Mouse (Mus musculus) lung, postnatal 10 days (tissue): ENCODE measurements around the gene Lcmt1.

ENCODE experiments used
- DNase-seq: peaks from one replicate; pipeline ENCODE4 v3.0.0; 2021

The Lcmt1 gene

DNA sequence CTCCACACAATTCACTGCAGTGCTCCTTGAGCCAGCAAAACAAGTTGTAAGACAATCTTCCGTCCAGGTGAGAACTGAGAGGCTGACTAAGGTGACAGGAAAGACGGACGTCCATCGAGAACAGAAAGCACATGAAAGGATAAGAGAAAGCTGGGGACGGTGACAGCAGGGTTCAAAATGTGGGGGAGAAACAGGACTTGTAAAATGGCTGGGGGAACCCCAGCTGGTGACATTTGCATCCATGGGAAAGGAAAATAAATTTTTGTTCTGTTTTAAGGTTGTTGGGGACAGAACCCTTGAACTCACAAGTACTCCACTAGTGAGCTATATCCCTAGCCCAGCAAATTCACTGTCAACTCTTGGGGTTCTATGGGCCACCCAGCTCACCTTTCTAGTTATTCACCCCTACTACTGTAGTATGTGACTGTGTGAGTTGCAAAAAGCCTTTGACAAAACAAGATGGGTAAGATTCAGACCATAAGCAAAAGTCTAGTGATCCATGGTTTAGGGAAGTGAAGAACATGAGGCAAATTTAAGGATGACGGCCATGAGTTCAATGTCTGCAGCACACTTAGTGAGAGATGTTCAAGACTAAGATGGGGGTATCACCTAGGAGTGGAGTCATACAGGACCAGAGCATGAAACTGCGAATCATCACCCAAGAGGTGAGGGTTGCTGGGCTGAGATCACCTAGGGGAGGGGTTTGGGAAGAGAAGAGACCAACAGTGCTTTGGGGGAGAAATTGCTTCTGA, 8.2 kb upstream of the Lcmt1 start:
- DNase-seq: no peak

DNA sequence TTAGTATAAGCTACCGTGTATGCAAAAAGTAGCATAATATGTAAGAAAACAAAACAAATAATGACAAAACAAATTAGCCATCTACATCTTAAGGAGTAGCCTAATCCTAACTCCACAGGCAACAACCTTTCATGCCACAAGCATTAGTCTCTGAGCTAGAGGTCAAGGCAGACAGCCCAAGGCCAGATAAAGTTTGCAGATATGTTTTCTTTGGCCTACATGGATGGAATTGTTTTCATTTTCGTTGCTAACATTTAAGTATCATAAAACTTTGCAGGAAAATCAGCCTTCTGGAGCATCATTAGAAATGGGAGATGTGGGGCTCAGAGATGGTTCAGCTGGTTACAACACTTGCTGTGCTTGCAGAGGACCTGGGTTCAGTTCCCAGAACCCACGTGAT, 6.8 kb upstream of the Lcmt1 start:
- no peak for DNase-seq

DNA sequence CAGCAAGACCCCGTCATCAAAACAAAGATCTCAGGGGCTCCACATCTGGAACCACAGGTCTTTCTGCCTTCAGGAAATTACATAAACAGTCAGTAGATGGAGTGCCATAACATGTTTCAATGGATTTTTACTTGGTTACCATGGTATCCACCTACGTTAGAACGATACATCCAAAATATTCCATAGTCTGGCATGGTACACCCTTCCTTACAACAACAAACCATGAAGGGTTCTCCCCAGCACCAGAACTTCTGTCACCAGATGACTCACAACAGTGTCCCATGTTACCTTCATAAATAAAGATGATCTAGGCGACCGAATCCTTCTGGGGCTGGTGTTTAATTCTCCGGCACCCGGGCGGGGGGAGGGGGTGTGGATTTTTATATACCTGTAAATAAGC, 5.6 kb upstream of the Lcmt1 start:
- no peak for DNase-seq

DNA sequence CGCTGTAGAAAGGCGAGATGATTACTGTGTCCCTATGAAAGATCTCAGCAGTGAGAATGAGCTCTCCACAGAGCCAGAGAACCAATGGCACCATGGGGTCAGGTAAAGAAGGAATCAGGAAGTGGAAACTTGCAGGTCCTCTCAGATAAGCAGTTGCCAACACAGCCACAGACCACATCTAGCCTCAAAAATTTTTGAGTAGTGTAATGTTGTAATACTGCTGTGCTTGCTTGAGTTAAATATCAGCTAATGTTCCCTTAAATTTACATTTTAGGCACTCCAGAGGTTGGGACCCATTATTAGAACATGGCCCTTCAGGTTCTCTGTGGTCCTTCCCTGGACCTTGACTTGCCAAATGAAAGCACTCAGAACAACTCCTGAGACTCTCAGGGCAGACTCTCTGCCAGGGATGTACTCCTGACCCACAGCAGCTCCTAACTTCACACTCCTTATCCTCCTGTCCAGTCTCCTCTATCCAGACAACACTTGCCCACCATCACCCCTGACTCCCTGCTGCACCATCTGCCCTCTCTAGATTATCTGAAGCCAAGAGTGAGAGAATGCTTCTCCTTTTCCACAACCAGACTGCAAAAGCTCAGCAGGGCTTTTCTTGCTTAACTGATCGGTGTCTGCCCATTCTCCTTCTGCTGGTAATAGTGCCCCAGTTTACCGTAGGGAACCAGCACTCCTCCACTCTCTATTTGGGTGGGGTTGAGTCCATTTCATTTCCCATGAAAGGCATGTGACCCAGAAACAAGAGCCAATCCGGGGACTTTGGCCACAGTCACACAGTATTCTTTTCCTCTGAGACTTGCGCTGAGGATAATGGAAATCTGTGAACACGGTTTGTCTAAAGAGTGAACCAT, 3.5 kb upstream of the Lcmt1 start:
- peak; percentile 27 for DNase-seq

DNA sequence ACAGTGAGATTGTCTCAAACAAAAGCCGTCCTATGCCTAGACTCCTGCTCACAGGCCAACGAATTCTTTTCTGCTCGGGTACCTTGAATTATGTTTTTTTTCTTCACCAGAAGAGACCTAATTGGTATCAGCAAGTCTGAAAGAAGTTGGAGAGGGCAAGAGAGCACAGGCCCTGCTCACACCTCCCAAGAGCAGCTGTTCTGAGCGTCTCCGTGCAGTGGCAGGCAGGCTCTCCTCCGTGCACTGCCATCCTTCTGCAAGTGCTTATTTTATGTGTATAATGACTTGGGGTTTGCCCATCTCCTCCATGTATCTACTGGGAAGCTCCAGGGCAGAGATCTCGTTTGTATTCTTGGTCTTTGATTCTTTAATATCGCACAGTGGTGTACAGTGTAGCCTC, 2.8 kb upstream of the Lcmt1 start:
- DNase-seq: no peak

DNA sequence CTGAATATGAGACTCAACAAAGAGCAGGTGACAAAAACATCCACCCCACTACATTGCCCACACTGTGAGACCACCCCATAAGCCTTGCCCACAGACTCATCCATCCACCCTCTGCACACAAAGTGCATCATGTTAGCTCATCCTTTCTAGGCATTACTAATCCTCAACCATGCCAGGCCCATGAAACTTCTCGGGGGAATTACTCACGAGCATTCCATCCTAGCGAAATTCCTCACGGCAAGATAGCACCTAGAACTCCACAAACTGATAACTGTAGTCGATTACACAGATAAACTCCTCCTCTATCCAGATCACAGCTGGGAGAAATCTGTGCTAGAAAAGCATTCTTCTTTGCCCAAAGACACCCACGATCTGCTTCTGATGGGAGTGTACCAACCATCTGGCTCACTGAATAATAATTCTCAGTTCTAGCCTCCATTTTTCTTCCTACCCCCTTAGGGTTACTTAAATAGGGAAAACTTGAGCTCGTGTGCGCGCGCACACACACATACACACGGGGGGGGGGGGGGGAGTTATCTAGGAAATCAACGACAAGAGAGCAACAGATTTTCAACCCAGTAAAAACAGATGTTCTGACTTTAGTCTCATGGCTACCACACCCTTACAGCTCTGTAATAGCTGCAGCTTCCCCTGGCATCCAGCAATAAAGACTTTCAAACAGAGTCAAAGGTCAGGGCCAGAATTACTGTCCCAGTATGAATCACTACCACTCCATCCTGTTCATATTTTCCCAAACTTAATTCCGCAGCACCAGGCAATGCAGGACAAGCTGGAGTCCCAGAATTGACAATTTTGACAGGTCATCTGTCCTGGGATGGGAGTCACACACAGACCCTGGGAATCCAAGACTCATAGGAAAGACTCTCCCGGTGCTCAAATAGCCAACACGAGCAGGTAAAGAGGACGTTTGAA, 2.1 kb upstream of the Lcmt1 start:
- no peak for DNase-seq

DNA sequence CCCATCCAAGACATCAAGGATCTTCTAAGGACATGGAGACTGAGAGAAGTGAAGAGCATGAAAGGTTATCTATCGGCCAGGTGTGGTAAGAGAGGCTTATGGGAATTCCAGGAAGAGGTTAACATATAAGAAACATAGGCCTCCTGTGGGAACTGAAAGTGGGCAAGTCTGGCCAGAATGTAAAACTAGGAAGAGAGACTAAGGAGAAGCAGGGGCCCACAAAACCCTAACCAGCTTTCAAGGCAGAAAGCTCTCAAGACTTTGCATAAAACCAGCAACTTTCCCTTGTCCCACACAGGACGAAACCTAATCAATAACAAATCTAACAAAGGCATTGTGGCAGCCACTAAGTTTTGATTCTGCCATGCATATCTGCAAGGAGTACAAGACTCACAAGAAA, 1.4 kb upstream of the Lcmt1 start:
- DNase-seq: no peak

DNA sequence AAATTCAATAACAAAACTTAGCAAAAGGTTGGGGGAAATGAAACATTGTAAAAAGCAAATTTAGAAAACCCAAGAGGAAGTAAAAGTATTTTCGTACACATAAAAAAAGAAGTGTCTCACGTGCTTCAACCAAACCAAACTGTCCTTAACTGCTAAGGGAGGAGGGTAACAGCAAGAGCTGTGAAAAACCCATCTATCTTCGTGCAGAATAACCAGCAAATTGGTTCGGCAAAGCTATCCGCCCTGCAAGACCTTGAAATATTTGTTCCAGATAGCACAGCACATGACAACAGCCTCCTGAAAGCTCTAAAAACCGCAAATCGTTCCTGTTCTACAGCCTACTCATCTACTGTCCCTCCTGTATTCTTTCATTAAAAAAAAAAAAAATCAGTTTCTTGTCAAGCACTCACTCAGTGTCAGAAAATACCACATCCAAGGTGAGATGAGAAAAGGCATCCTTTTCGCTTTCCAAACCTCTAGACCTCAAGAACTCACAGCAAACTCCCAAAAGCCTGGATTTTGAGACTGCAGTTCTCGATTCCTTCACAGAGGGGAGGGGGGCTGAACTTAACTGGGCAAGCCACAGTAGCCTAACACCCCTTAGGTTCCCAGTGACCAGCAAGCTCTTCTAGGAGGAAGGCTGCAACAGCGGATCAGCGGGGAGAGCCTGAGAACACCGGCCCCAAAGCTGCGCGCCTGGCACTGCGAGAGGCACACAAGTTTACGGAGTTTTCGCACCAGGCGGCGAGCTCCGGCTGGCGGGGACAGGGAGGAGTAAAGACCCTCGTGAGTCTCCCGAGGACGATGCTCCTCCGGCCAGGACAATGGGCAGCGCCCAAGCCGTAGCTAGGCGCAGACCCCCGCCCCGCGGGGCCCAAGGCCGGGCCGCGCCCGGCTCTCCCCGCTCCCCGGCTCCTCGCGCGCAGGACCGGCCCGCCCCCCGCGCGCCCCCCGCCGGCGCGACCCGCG, 522 bp upstream of the Lcmt1 start:
- DNase-seq: peak; percentile 63

DNA sequence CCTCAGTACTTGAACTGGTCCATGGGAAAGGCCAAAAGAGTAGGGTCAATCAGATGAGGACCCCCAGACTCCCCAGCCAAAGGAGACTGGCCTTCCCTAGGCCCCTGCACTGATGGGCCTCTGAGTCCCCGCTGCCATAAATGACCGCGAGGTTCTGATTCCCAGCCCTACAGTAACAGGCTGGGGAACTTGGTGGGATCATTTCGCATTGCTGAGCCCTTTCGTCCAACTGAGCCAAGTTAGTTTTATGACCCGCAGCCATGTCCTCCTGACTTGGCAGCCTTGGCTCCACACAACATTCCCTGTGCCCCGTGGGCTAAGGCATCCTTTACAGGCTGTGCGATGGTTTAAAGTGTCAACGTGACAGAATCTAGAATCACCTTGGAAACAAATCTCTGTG, 1.1 kb downstream of the Lcmt1 start:
- no peak for DNase-seq

DNA sequence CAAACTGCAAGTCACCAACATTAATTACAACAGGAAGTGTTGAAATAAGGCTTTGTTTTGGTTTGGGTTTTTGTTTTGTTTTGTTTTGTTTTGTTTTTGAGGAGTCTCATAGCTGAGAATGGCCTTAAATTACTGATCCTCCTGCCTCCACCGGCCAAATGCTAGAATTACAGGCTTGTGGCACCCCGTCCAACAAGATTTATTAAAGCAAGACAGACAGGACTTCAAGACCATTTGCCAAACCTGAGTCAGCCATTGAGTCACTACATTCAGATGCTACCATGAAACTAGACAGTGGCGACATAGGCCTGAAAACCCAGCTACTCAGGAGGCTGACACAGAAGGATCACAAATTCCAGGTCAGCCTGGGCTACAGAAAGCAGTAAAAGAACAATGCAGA, 1.9 kb downstream of the Lcmt1 start:
- peak; percentile 55 for DNase-seq

DNA sequence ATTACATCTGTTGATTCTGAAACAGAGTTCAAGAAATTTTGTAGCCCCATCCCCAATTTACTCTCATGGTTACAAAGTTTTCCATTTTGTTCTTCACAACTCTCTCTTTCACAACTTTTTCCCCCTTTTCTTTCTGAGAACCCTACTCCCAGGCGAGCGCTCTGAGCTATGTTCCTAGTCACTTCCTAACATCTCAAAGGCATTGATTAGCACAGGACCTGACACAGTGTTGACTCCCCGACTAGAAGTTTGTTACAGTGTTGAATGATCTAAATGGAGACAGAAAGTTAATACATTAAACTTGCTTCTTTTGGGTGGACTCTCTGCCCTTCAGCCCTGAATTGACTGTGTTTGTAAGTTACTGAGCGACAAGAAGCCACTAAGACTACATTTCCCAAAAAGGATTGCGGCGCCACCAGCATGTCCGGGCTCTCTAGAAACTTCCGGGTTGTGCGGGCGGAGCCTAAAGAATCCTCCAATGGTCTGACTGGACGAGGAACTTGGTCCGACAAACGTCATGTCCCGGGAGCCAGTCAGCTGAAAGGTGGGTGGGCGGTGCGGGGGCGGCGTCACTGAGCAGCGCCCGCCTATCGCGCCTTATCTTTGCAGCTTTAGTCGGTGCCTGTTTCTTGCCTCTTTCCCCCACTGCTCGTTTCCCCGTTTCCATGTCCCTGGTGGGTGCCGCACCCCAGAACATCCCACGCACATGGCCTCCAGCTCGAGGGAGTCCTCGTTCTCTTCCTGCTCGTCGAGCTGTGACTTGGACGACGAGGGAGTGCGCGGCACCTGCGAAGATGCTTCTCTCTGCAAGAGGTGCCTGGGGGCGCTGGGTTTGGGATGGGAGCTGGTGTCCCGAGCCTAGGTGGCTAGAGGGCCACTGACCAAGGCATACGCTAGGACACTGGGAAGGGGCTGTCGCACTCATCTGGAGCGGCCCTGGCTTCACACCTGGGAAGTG, 8.1 kb downstream of the Lcmt1 start:
- peak; percentile 98 for DNase-seq

DNA sequence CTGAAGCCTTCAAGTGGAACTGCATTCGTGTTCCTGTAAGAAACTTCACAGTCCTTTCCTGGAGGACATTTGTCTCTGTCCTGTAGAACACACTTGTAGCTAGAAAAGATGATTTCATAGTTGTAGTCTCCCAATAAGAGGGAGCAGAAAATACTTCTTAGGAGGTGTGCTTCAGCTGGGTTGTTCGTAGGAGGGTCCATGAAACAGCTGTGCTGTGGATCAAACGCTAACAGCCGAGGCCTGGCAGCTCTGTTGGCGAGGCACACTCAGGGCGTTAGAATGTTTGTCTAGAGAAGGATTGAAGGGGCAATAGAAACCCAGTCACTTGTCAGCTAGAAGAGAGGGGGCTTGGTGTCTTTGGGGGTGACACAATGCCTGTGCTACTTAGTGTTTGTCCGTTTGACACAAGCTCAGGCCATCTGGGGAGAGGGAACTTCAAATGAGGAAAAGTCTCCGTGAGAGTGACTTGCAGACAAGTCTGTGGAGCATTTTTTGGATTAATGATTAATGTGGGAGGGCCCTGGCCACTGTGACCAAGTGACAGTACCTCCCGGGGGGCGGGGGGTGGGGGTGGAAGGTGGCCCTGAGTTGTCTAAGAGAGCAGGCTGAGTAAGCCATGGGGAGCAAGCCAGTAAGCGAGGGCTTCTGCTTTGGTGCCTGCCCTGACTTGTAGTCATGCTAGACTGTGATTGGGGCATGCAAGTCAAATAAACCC, 16.3 kb downstream of the Lcmt1 start:
- peak; percentile 35 for DNase-seq

DNA sequence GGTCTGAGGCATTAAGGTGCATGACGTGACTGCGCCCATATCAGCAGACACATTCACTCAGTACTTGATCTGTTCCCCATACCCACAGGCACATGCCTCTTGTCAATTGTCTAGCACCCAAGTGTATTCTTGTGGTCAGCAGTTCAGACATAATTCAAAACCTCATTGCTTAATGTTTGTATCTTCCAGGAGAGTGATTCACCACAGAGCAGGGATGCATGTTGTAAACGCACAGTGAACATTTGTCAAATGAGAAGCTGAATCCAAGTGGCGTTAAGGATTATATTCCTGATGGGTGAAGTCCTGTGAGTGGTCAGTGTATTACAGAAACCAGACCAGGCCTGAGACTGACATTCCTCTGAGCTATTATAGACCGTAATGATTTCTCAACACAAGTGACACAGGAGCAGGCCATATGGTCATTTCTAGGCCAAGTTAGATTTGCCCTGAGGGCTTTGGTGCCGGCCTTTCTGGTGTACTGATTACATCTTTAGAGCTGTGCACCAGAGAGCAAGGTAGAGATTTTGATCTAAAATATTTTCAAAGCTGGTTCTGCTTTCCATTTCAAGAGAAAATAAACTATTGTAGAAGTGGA, 20.2 kb downstream of the Lcmt1 start:
- DNase-seq: no peak

DNA sequence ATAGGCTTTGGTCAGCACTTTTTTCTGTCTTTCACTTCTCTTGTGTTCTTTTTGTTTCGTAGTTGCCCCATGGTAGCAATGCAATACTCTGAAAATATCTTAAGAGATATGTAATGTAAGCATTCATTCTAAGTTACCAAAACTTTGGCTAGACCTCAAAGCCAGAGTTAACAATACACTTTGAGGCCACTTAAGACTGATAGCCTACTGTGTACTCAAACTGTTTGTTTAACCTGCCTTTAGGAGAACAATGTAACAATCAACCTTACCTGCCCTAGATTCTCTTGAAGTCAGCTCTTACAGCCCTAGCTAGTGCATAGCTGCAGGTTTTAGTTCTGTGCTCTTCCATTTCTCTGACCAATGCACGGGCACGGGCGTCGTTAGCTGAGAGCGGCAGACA, 24.7 kb downstream of the Lcmt1 start:
- no peak for DNase-seq

DNA sequence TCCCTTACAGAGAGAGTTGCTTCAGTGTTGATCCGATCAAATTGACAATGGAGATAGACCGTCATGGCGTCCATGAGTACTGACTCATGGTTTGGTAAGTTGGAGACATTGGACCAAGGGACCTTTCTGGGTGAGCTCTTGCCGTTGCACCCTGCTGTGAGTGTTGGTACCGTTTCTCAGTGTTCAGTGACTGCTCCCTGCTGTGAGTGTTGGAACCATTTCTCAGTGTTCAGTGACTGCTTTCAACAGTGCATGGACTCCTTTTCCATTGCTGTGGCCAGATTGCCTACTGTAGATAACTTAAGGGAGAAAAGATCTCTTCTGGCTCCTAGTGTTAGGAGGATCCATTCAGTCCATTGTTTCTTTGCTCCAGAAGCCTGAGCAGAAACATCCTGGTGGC, 27.3 kb downstream of the Lcmt1 start:
- no peak for DNase-seq

DNA sequence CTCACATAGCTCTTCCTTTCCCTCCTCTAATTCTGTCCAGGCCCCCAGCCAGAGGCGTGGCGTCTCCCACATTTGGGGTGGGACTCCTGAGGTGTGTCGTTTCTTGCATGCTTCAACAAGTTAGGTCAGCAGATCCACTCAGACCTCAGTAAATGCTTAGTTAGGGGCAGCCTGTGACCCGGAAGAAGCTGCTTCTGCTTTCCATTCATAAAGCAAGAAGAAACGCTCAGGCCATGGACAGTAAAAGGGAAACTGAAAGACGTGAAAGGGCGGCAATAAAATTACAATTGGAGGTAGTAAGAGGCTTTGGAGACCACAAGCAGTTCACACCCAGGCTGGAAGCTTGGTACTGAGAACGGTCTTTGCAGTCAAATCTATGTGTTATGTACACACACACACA, 27.8 kb downstream of the Lcmt1 start:
- no peak for DNase-seq

DNA sequence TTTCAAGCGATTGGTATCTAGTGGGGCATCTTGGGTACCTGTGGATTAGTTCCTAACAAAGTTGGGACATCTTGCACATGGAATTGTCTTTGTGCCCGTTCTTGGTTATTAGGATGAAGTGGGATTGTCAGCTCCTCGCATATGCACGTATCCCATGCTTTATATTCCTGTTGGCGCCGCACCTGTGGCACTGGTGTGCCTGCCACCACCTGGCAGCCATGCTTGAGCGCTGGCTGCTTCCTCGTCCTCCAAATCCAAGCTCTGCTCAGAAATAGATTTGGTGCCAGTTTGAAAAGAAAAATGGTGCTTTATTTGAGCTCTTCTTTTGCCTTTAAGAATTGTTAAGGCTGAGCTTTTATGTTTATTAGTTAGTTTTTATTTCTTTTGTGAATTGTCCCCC, 28.3 kb downstream of the Lcmt1 start:
- no peak for DNase-seq

DNA sequence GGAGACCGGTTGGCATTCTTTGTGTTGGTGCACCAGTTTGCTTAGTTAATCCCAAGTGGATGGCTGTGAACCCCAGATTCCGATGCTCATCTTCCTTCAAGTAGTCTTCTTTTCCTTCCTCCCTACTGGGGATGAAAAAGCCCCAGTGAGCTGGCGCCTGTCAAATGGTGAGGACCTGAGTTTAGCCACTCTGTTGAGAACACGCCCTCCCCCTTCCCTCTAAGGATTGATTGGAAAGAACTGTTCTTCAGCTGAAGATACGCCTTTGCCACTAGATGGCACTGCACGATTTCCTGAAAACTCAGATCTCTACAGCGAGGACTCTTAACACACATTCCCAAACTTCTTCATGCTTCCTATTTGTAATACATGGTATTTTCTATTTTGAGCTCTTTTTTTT, 29.2 kb downstream of the Lcmt1 start:
- DNase-seq: peak; percentile 79

DNA sequence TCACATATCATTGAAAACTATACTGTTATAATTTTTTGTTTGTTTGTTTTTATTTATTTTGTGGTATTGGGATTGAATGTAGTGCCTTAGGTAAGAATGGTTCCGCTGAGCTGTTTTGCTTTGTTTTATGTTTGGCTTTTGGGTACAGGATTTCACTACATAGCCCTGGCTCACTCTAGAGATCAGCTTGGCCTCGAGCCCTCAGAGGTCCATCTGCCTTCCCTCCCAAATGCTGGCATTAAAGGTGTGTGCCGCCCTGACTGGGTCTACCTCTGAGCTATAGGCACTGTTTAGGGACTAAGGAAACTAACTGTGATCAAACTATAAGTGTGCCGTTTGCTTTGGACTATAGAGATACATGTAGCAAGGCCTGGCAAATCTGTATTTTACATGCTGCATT, 29.7 kb downstream of the Lcmt1 start:
- no peak for DNase-seq

DNA sequence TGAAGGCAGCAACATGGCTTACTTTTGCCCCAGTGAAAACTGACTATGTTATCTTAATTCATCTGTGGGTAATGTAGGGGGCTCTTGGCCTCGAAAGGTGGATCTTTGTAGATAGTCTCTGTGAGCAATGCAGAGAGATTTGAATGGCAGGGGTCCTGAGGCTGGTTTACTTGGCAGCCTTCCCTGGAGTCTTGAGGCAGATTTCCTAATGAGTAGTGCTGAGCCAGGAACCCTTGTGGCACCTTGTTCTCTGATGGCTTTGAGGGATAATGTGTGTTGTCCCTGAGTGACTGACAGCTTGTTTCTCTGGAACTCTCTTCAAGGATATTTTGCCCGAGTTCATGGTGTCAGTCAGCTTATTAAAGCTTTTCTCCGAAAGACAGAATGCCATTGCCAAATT, 31.5 kb downstream of the Lcmt1 start:
- DNase-seq: no peak
